Mouse (Mus musculus) heart, postnatal 14 days (tissue): ENCODE measurements around the gene Zfp553. TPM values are rescaled to one million over a fixed set of nuclear protein-coding genes. Genes with fewer than 3 reads are reported as not detected.
"Not testable (repeated sequence)": the region's sequence is repeated elsewhere in the genome, so short reads cannot be mapped to it uniquely, and the experiment has no call there.

Experiments used
- DNase-seq, 2 experiments: peaks; one replicate each; pipeline ENCODE4 v3.0.0; 2021 to 2022
- intact Hi-C: fragments of 180-260 bp; cut with DNase I; formaldehyde crosslinking; loops from one replicate; pipeline ENCODE4 v1.15.1; 2025
- total RNA-seq, 2 experiments: library from RNA; stranded (reverse); gene quantifications; 2 replicates each; pipeline ENCODE4 v1.2.3; 2021

Gene Zfp553
- total RNA-seq, 2 experiments from 2014 or later: 6.9 to 7.0 TPM

GRCm38 (mm10) chr7:127225147-127225995, 7.5 kb upstream of the Zfp553 start:
- intact Hi-C loops: no loop called here
- DNase-seq: no peak

GRCm38 (mm10) chr7:127228615-127229303, 4.1 kb upstream of the Zfp553 start:
- intact Hi-C loops: loop anchor here (2.0 kb wide), 1 partner anchor 14 kb away; no protein-coding TSS in a partner anchor
- DNase-seq: peak; percentile 85 to 89

GRCm38 (mm10) chr7:127231376-127231775, 1.5 kb upstream of the Zfp553 start:
- no peak for DNase-seq
- intact Hi-C loops: no loop called here

GRCm38 (mm10) chr7:127231826-127232621, 837 bp upstream of the Zfp553 start:
- no peak for DNase-seq
- intact Hi-C loops: no loop called here

GRCm38 (mm10) chr7:127233368-127233749, 498 bp downstream of the Zfp553 start:
- no peak for DNase-seq
- intact Hi-C loops: no loop called here

GRCm38 (mm10) chr7:127233765-127234164, 904 bp downstream of the Zfp553 start:
- intact Hi-C loops: no loop called here
- no peak for DNase-seq

GRCm38 (mm10) chr7:127234777-127235176, 1.9 kb downstream of the Zfp553 start:
- no peak for DNase-seq
- intact Hi-C loops: no loop called here

GRCm38 (mm10) chr7:127243361-127243867, 10.6 kb downstream of the Zfp553 start:
- intact Hi-C loops: no loop called here
- no peak for DNase-seq

GRCm38 (mm10) chr7:127243870-127244657, 11.2 kb downstream of the Zfp553 start, which contains the start of gene Zfp771:
Gene Zfp771, plus strand, starts transcription at chr7:127244274.
- intact Hi-C loops: no loop called here
- DNase-seq: peak; percentile 96 to 97

GRCm38 (mm10) chr7:127244658-127245510, 12.0 kb downstream of the Zfp553 start:
- intact Hi-C loops: no loop called here
- no peak for DNase-seq

- DNase-seq, intact Hi-C loops: not testable (repeated sequence)
Observed at GRCm38 (mm10) chr7:127250511-127250910, 17.6 kb downstream of the Zfp553 start.

GRCm38 (mm10) chr7:127252414-127252813, 19.6 kb downstream of the Zfp553 start:
- DNase-seq: no peak
- intact Hi-C loops: no loop called here

- intact Hi-C loops: no loop called here
- no peak for DNase-seq
Observed at GRCm38 (mm10) chr7:127253341-127253740, 20.5 kb downstream of the Zfp553 start.

GRCm38 (mm10) chr7:127253821-127254769, 21.2 kb downstream of the Zfp553 start:
- intact Hi-C loops: no loop called here
- peak; percentile 96 to 97 for DNase-seq

- intact Hi-C loops: no loop called here
- no peak for DNase-seq
Observed at GRCm38 (mm10) chr7:127255008-127255407, 22.1 kb downstream of the Zfp553 start.

- intact Hi-C loops: no loop called here
- DNase-seq: no peak
Observed at GRCm38 (mm10) chr7:127255965-127256364, 23.1 kb downstream of the Zfp553 start.

GRCm38 (mm10) chr7:127256518-127256917, 23.7 kb downstream of the Zfp553 start:
- intact Hi-C loops: no loop called here

More at GRCm38 (mm10) chr7:127256518-127256917, 23.7 kb downstream of the Zfp553 start:
- DNase-seq: no peak
